Mouse (Mus musculus) midbrain, embryonic 15.5 days (tissue): ENCODE data around the gene Crtac1. TPM values are rescaled to one million over a fixed set of nuclear protein-coding genes. Genes with fewer than 3 reads are reported as not detected.
A peak's percentile ranks its signal among the peaks of the same experiment; 100 is the strongest.

Experiments used
- ATAC-seq: fragments of 200-750 bp; cut with Nextera tagmentation; replicated peaks from 2 replicates; pipeline ENCODE4 v1.8.0; 2017; ENCODE audit warnings: moderate TSS enrichment
- H3K27ac ChIP-seq: fragments of 300-500 bp; sonication (generic); 2 replicates; pipeline ENCODE4 v1.5.1; 2015; ENCODE audit warnings: mild to moderate bottlenecking, inconsistent platforms
- H3K27me3 ChIP-seq: fragments of 300-500 bp; sonication (generic); replicated peaks from 2 replicates; pipeline ENCODE4 v1.6.1; 2015; ENCODE audit warnings: inconsistent platforms
- H3K36me3 ChIP-seq: fragments of 300-500 bp; sonication (generic); replicated peaks from 2 replicates; pipeline ENCODE4 v1.6.1; 2015; ENCODE audit warnings: inconsistent platforms
- H3K4me1 ChIP-seq: fragments of 300-500 bp; sonication (generic); 2 replicates; pipeline ENCODE4 v1.6.1; 2015; ENCODE audit warnings: inconsistent platforms
- H3K4me2 ChIP-seq: fragments of 300-500 bp; sonication (generic); 2 replicates; pipeline ENCODE4 v1.6.1; 2015; ENCODE audit warnings: inconsistent platforms, mild to moderate bottlenecking, moderate library complexity
- H3K4me3 ChIP-seq: fragments of 300-500 bp; sonication (generic); 2 replicates; pipeline ENCODE4 v1.5.1; 2015; ENCODE audit warnings: mild to moderate bottlenecking, inconsistent platforms
- H3K9ac ChIP-seq: fragments of 300-500 bp; sonication (generic); 2 replicates; pipeline ENCODE4 v1.6.1; 2015; ENCODE audit warnings: mild to moderate bottlenecking, inconsistent platforms
- H3K9me3 ChIP-seq: fragments of 300-500 bp; sonication (generic); 2 replicates; pipeline ENCODE4 v1.6.1; 2016; ENCODE audit warnings: inconsistent platforms
- WGBS: fragments of 180-500 bp; shearing (Covaris S2); methylation state at CpG from one replicate; pipeline ENCODE4 v1.1.7; 2015; ENCODE audit warnings: mixed read lengths; 5-methylcytosine and 5-hydroxymethylcytosine counted together
- polyA plus RNA-seq: library from polyadenylated mRNA; unstranded; fragments of >200 nt; fragmentation: Nextera tagmentation; extraction: Ambion mirVana; gene quantifications from 2 replicates; pipeline ENCODE4 v1.2.1, GENCODE M21; 2015

The Crtac1 gene
- polyA plus RNA-seq, 1 experiment from 2014 or later = 24.6 TPM

DNA sequence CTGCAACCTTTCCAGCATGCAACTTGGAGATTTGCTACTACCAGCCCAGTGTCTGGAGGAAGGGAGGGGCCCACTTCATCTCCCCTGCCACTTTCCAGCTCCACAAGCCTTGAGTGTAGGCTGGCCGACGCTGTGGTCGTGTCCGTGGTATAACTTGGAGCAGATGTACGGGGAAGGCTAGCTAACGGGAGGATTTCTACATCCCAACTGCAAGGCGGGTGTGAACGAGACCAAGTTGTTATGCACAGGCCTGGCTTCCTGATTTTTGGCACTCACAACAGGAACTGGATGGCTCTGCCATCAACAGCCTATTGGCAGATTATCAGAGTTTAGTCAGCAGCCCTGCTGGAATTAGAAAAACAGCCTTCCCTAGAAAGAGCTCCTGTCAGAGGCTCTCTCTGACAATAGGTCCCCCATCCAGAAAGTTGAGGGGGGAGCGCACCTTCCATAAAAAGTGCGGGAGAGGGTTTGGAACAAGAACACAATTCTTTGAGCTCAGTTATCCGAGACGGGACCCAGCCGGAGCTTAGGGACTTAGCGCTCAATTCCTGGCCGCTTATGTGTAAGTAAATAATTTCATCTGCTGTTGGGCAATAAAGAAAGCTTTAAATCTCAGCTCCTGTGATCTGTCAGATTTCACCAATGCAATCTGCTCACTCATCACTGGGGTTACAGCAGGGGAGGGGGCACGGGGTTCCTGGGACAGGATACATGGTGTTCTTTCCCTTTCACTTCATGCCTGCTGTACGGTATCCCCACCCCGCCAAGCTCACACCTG, 113.7 kb downstream of the Crtac1 start:
- 44% methylated on average over 18 of the region's 18 CpGs for WGBS
- Histone ChIP-seq H3K27me3 (no peaks in the 10 kb centered on the region), H3K9ac (no peak overlapping the region), H3K36me3 (no peaks in the 10 kb centered on the region), H3K9me3 (no peaks in the 10 kb centered on the region), H3K27ac (peak overlapping the region; percentile 62), H3K4me2 (peak overlapping the region; percentile 1; the same call in 1 of the 2 replicates), H3K4me1 (peaks cover 32% of the 10 kb centered on the region), H3K4me3 (no peak overlapping the region)
- no peak for ATAC-seq

DNA sequence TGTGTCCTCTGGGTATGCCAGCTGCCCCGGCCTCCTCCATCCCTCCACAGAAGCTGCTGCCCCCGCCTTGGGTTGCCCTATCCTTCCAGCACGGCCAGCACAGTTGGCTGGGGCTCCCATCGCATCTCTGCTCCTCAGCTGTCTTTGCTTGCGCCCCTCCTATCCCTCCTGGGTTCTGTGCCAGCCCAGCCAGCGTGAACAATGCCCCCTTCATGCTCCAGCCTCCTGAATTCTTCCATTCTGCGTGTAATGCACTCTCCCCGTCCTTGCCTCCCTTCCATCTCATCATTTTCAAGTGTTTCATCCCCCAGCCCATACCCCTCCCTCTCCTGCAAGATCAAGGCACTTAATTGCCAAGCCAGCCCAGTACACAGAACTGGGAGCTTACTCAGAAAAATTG, 114.6 kb downstream of the Crtac1 start:
- H3K9ac ChIP-seq = no peak overlapping the region
- no peak overlapping the region for H3K4me2 ChIP-seq
- H3K4me3 ChIP-seq = no peak overlapping the region
- peaks cover 32% of the 10 kb centered on the region for H3K4me1 ChIP-seq
- peak; percentile 67 for ATAC-seq
- H3K27me3 ChIP-seq = no peaks in the 10 kb centered on the region
- H3K36me3 ChIP-seq = no peaks in the 10 kb centered on the region
- H3K27ac ChIP-seq = peak overlapping the region; percentile 62
- whole genome bisulfite sequencing = 35% methylated on average over 8 of the region's 8 CpGs
- no peaks in the 10 kb centered on the region for H3K9me3 ChIP-seq

DNA sequence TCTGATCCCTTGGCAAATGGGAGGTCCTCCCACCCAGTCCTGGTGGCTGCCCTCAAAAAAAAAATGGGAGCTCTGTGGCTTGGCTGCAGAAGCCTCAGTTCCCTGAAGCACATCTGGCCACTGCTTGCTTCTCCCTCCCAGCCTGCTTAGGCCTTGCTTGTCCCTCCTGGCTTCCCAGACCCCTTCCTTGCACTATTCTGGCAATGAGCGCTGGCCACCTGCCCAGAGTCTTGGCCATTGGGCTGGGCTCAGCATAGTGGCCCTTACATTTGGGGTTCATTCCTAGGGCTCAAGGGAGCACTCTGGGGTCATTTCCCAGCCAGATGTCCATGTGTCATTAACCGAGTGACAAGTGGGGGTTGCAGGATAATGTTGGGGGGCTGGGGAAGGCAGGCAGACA, 115.1 kb downstream of the Crtac1 start:
- no peaks in the 10 kb centered on the region for H3K36me3 ChIP-seq
- ATAC-seq = peak; percentile 21; the same call in 1 of the 2 replicates
- H3K4me1 ChIP-seq = peaks cover 35% of the 10 kb centered on the region
- H3K9ac ChIP-seq = no peak overlapping the region
- no peaks in the 10 kb centered on the region for H3K9me3 ChIP-seq
- WGBS = 74% methylated on average over 2 of the region's 2 CpGs
- H3K27ac ChIP-seq = peak overlapping the region; percentile 62; the same call in 1 of the 2 replicates
- H3K4me2 ChIP-seq = no peak overlapping the region
- H3K4me3 ChIP-seq = no peak overlapping the region
- H3K27me3 ChIP-seq = no peaks in the 10 kb centered on the region

DNA sequence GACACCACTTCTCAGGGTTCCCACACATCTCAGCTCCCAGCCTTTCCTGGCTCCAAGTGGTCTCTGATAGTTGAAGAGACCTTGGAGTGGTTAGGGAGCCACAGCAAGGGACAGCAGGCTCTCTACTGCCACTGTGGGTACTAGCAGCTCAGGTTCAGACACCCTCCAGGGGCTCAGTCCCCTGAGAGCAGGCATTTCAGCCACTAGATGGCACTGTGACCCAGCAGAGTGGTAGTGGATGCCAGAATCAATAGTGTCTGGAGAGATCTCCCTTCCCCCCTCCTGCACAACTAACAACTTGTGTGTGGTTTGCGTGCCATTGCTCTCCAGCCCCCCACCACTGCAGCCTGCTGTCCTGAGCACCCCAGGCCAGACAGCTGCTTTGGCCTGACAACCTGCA, 115.7 kb downstream of the Crtac1 start:
- H3K27ac ChIP-seq = peak overlapping the region; percentile 62; the same call in 1 of the 2 replicates
- no peaks in the 10 kb centered on the region for H3K36me3 ChIP-seq
- no peaks in the 10 kb centered on the region for H3K9me3 ChIP-seq
- H3K27me3 ChIP-seq = no peaks in the 10 kb centered on the region
- H3K9ac ChIP-seq = no peak overlapping the region
- peaks cover 35% of the 10 kb centered on the region for H3K4me1 ChIP-seq
- H3K4me2 ChIP-seq = no peak overlapping the region
- H3K4me3 ChIP-seq = no peak overlapping the region
- WGBS = 6% methylated on average over 1 of the region's 1 CpGs
- peak; percentile 80 for ATAC-seq

DNA sequence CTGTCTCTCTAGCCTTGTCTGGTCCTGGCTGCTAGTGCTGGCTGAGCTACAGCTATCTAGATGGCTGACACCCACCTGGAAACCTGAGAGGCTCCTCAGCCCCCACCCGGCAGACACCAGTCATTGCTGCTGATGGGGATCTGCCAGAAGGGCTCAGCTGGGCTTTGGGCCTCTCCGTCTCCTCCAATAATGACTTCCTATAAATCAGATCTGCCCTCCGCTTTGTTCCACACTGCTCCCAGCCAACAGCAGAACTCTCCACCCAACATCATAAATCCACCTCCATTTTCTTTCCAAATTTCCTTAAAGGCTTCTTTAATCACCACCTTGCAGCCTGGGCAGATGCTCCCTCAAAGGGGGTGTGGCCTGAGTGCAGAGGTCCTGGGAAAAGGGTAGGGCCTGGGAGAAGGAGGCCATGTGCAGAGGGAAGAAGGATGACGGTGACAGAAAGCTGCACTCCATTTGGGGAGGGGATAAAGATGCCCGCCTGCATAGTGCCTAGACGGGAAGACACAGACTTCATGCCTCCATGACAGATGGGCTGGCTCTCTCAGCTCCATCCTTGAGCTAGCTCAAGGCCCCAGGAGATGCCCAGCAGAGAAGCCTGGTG, 116.4 kb downstream of the Crtac1 start:
- Histone ChIP-seq H3K27me3 (no peaks in the 10 kb centered on the region), H3K36me3 (no peaks in the 10 kb centered on the region), H3K4me3 (no peak overlapping the region), H3K9me3 (no peaks in the 10 kb centered on the region), H3K4me2 (no peak overlapping the region), H3K9ac (no peak overlapping the region), H3K27ac (no peak overlapping the region), H3K4me1 (peaks cover 35% of the 10 kb centered on the region)
- ATAC-seq = no peak
- 63% methylated on average over 6 of the region's 6 CpGs for WGBS

DNA sequence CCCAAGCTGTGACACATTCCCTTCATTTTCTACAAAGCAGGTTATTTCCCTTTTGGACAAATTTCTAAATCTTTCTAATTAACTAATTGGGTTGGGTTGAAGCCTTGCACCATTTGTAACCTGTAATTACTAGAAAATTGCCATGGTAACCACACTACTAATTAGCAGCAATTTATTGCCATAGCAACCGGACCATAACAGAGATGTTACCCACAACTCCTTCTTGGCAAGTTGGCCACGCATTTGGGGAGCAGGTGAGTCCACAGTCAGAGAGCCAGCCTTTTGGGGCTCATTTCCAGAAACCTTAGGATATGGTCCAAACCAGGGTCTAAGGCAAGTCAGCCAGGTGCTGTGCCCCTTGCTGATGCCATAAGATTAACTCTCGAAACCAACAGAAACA, 119.4 kb downstream of the Crtac1 start:
- H3K27ac ChIP-seq = 0 out of 2 replicates have a peak overlapping the region, but pooled peaks have one; percentile 27
- ATAC-seq = no peak
- H3K9me3 ChIP-seq = no peaks in the 10 kb centered on the region

DNA sequence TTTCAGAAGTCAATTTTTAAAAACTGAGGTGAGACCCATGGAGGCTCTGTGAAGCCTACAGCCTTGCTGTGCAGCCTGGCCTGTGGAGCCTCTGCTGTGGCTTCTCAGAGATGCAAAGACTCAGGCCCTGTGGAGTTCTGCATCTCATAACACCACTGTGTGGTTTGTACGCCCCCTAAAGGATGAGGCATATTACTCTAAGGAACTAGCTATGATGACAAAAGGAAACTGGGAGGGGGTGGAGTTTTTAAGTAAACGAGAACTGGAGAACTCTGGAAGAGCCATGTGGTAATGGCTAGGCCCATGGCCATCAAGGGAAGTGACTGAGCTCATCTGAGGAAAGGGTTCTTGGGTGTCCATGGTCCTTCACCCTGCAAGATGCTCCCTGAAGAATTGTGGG, 120.3 kb downstream of the Crtac1 start:
- no peak for ATAC-seq
- Histone ChIP-seq H3K4me3 (no peak overlapping the region), H3K9ac (no peak overlapping the region), H3K36me3 (no peaks in the 10 kb centered on the region), H3K27ac (no peak overlapping the region), H3K9me3 (no peaks in the 10 kb centered on the region), H3K4me1 (peaks cover 13% of the 10 kb centered on the region), H3K4me2 (no peak overlapping the region), H3K27me3 (no peaks in the 10 kb centered on the region)
- WGBS = 53% methylated on average over 2 of the region's 2 CpGs

More for the DNA sequence above, 119.4 kb downstream of the Crtac1 start:
- WGBS = 78% methylated on average over 3 of the region's 3 CpGs
- Histone ChIP-seq H3K9ac (no peak overlapping the region), H3K4me2 (no peak overlapping the region), H3K4me3 (no peak overlapping the region), H3K36me3 (no peaks in the 10 kb centered on the region), H3K4me1 (peaks cover 16% of the 10 kb centered on the region), H3K27me3 (no peaks in the 10 kb centered on the region)

DNA sequence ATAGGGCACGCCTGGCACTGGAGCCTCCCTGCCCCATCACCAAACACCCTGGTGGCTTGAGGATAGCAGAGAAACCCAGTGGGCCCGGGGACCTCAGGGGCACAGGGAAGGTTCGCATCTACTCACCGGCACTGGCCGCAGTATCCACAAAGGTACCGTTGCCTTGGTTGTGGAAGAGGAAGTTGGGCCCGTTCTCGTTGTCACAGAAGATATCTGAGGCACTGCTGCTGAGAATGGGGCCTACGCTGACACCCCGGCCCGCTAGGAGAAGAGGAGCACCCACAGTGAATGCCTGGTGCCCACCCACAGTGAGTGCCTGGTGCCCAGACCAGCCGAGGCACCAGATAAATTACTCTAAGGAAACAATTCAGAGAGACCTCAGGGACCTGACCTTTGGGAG, 122.7 kb downstream of the Crtac1 start:
- Histone ChIP-seq H3K4me1 (peaks cover 10% of the 10 kb centered on the region), H3K27ac (no peak overlapping the region), H3K4me3 (no peak overlapping the region), H3K4me2 (no peak overlapping the region), H3K36me3 (no peaks in the 10 kb centered on the region), H3K27me3 (no peaks in the 10 kb centered on the region), H3K9me3 (no peaks in the 10 kb centered on the region), H3K9ac (no peak overlapping the region)
- no peak for ATAC-seq
- 82% methylated on average over 12 of the region's 12 CpGs for WGBS

DNA sequence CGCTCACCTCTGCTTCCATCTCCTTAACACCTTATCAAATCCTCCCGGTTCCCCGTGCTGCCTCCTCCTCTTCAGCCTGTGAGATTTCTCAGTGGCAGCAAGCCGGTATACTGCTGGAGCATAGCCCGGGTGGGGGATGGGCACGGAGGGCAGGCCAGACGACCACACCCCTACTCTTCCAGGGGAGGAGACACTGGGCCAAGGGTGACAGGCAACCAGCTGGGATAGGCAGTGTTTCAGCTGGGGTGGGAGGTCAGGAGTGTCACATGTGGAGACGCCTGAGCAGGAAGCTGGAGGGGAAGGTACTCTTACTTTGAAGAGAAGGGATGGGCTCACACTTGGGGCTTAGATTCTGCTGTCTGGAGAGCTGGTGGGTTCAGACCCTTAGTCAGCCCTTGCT, 124.6 kb downstream of the Crtac1 start:
- Histone ChIP-seq H3K27ac (no peak overlapping the region), H3K4me1 (peaks cover 10% of the 10 kb centered on the region), H3K9me3 (no peaks in the 10 kb centered on the region), H3K27me3 (no peaks in the 10 kb centered on the region), H3K4me3 (no peak overlapping the region), H3K36me3 (no peaks in the 10 kb centered on the region), H3K9ac (no peak overlapping the region), H3K4me2 (no peak overlapping the region)
- 15% methylated on average over 8 of the region's 8 CpGs for WGBS
- ATAC-seq = no peak

DNA sequence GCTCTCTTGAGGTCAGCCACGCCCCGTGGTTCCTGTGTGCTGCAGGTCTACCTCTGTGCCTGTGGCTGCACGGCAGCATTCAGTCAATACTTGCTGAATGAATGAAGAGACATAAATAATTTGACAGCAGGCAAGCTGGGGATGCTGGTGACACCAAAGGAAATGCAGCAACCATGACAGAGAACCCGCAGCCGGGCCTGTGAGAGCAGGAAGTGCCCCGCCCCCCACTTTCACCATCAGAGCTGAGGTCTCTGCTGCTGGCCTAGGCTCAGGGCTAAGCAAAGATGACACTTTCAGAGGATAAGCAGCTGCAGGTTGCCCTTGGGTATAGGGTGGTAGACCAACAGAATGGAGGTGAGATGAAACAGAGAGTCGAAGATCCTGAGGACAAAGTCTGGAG, 125.4 kb downstream of the Crtac1 start:
- Histone ChIP-seq H3K4me3 (no peak overlapping the region), H3K9me3 (no peaks in the 10 kb centered on the region), H3K36me3 (no peaks in the 10 kb centered on the region), H3K27me3 (no peaks in the 10 kb centered on the region), H3K27ac (no peak overlapping the region), H3K9ac (no peak overlapping the region), H3K4me2 (no peak overlapping the region), H3K4me1 (peaks cover 6% of the 10 kb centered on the region)
- no peak for ATAC-seq
- 52% methylated on average over 7 of the region's 7 CpGs for WGBS

DNA sequence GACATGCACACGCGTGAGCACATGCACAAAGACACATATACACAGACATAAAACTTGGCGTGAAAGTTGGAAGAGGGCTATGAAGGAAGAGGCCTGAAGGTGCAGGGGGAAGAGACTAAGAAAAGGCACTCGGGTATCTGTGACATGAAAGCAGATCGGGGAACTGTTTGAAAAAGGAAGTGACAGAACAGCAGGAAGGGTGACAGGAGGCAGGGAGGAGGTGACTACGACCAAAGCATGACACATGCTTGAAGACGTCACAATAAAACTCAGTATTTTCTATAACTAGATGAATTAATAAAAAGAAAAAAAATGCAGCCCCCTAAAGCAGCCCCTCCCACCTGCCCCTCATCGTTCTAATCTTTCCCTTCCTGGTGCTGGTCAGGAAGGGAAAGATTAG, 125.8 kb downstream of the Crtac1 start:
- H3K27ac ChIP-seq = no peak overlapping the region
- WGBS = 66% methylated on average over 8 of the region's 8 CpGs
- H3K9ac ChIP-seq = no peak overlapping the region
- no peaks in the 10 kb centered on the region for H3K36me3 ChIP-seq
- H3K4me1 ChIP-seq = peaks cover 8% of the 10 kb centered on the region
- no peak overlapping the region for H3K4me3 ChIP-seq
- no peak for ATAC-seq
- H3K27me3 ChIP-seq = no peaks in the 10 kb centered on the region
- no peaks in the 10 kb centered on the region for H3K9me3 ChIP-seq
- no peak overlapping the region for H3K4me2 ChIP-seq

DNA sequence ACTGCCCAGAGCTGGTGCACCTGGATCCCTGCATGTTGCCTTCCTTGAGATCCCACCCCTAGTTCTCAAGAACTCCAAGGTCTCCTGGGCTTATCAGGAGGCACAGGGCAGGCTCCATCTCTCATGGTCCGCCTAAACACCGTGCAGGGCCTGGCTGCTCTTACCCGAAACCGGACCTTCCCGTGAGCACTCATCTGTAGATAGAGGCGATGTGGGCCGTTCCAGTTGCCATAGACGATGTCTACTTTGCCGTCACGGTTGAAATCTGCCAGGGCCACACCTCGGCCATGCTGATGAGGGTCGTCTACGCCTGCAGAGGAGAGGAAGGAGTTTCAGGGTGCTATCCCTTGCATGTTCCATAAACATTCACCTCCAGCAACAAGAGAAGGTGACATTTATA, 127.1 kb downstream of the Crtac1 start:
- no peak overlapping the region for H3K4me3 ChIP-seq
- WGBS = 86% methylated on average over 13 of the region's 13 CpGs
- H3K9ac ChIP-seq = no peak overlapping the region
- no peak overlapping the region for H3K4me2 ChIP-seq
- ATAC-seq = no peak
- H3K36me3 ChIP-seq = no peaks in the 10 kb centered on the region
- H3K27ac ChIP-seq = no peak overlapping the region
- no peaks in the 10 kb centered on the region for H3K27me3 ChIP-seq
- H3K4me1 ChIP-seq = peaks cover 10% of the 10 kb centered on the region
- H3K9me3 ChIP-seq = no peaks in the 10 kb centered on the region
